Mouse (Mus musculus) liver, embryonic 11.5 days (tissue): Measurements from ENCODE around the gene Ece1. TPM values are rescaled to one million over a fixed set of nuclear protein-coding genes. Genes with fewer than 3 reads are reported as not detected.

Experiments used
- ATAC-seq: fragments of 200-750 bp; cut with Nextera tagmentation; replicated peaks from 2 replicates; pipeline ENCODE4 v1.8.0; 2017; ENCODE audit warnings: moderate number of reproducible peaks, mild to moderate bottlenecking, moderate TSS enrichment, moderate library complexity; ENCODE audit not compliant: low FRiP score
- DNase-seq: peaks from one replicate; pipeline ENCODE4 v3.0.0-alpha.2; 2017; ENCODE audit warnings: low spot score
- H3K27ac ChIP-seq: fragments of 300-500 bp; sonication (generic); 2 replicates; pipeline ENCODE4 v1.5.1; 2014; ENCODE audit warnings: mild to moderate bottlenecking, low read depth, low read length, control low read depth
- H3K27me3 ChIP-seq: fragments of 300-500 bp; sonication (generic); replicated peaks from 2 replicates; pipeline ENCODE4 v1.6.1; 2014; ENCODE audit warnings: low read length, mixed read lengths; ENCODE audit not compliant: control insufficient read depth, insufficient read depth
- H3K36me3 ChIP-seq: fragments of 300-500 bp; sonication (generic); 2 replicates; pipeline ENCODE4 v1.6.1; 2014; ENCODE audit warnings: mild to moderate bottlenecking, low read length, moderate library complexity, mixed read lengths; ENCODE audit not compliant: control insufficient read depth, insufficient read depth
- H3K4me1 ChIP-seq: fragments of 300-500 bp; sonication (generic); replicated peaks from 2 replicates; pipeline ENCODE4 v1.6.1; 2014; ENCODE audit warnings: low read length, mixed read lengths; ENCODE audit not compliant: control insufficient read depth, insufficient read depth
- H3K4me2 ChIP-seq: fragments of 300-500 bp; sonication (generic); 2 replicates; pipeline ENCODE4 v1.6.1; 2014; ENCODE audit warnings: mild to moderate bottlenecking, control low read depth, moderate library complexity
- H3K4me3 ChIP-seq: fragments of 300-500 bp; sonication (generic); 2 replicates; pipeline ENCODE4 v1.5.1; 2014; ENCODE audit warnings: low read depth, low read length, control low read depth
- H3K9ac ChIP-seq: fragments of 300-500 bp; sonication (generic); 2 replicates; pipeline ENCODE4 v1.6.1; 2014; ENCODE audit warnings: low read depth, low read length, control low read depth
- H3K9me3 ChIP-seq: fragments of 300-500 bp; sonication (generic); 2 replicates; pipeline ENCODE4 v1.6.1; 2016; ENCODE audit warnings: low read length, inconsistent platforms, mixed read lengths; ENCODE audit not compliant: control insufficient read depth
- WGBS: fragments of 180-500 bp; shearing (Covaris S2); extraction: QIAGEN DNeasy Blood & Tissue Kit; methylation state at CpG from one replicate; pipeline ENCODE4 v1.1.7; 2014; 5-methylcytosine and 5-hydroxymethylcytosine counted together
- polyA plus RNA-seq: library from polyadenylated mRNA; unstranded; fragments of >200 nt; fragmentation: Nextera tagmentation; extraction: Ambion mirVana; gene quantifications from 2 replicates; pipeline ENCODE4 v1.2.1, GENCODE M21; 2014

Ece1 gene
- polyA plus RNA-seq, 1 experiment from 2014 or later: 51.9 TPM

DNA sequence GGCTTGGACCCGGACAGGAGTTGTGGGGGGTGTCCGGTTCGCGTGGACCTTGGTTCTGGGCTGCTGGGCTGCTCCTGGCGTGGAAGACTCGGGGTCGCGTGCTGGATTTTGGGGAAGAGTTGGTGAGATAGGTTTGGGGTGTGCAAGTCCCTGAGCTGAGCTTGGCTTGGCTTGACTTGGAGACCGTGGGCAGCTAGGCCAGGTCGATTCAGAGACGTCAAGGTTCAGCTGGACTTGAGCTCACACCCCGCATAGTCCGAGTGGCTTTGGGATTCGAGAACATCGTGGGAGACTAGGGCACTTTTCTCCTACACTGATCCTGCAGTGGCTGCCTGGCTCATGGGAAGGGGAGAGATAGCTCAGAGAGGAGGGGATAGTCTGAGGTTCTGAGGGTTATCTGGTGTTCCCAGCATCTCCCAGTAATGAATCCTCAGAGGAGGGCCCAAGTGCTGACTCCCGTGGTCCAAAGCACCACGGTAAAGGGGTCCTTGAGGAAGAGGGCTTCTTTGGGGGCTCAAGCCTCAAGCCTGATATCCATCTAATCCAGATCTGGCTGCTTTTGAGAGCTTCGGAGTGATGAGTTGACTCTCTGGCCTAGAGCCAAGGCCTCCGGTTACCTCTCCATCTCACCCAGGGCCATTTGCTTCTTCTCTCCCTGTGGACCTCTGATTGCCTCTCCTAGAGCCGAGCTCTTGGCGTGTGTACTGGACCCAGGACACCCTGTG, 641 bp downstream of the Ece1 start:
- Histone ChIP-seq H3K9me3 (no peaks in the 10 kb centered on the region), H3K27me3 (peaks cover 34% of the 10 kb centered on the region)
- no peak for DNase-seq

DNA sequence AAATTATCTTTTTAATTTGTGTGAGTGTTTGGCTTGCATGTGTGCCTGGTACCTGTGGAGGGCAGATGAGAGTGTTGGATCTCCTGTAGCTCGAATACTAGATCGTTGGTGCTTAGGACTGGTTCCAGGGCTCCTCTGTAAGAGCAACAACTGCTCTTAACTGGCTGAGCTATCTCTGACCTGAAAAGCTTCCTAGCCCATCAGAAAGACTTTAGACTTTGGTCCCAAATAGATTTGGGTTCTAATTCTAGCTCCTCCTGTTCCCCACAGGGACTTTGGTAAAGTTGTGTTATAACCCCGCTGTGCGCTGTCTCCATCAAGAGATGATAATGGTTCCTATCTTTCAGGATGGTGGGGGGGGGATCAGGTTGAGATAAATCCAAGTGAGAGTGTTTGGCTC, 2.0 kb downstream of the Ece1 start:
- 72% methylated on average over 4 of the region's 4 CpGs for WGBS
- H3K4me2 ChIP-seq: peak overlapping the region; percentile 90

More for the DNA sequence above, 641 bp downstream of the Ece1 start:
- peaks cover 50% of the 10 kb centered on the region for H3K4me1 ChIP-seq
- H3K9ac ChIP-seq: peak overlapping the region; percentile 77
- WGBS: 19% methylated on average over 21 of the region's 21 CpGs
- peak overlapping the region; percentile 90 for H3K4me2 ChIP-seq
- ATAC-seq: peak; percentile 9
- no peaks in the 10 kb centered on the region for H3K36me3 ChIP-seq
- peak overlapping the region; percentile 58 for H3K27ac ChIP-seq
- H3K4me3 ChIP-seq: peak overlapping the region; percentile 77

DNA sequence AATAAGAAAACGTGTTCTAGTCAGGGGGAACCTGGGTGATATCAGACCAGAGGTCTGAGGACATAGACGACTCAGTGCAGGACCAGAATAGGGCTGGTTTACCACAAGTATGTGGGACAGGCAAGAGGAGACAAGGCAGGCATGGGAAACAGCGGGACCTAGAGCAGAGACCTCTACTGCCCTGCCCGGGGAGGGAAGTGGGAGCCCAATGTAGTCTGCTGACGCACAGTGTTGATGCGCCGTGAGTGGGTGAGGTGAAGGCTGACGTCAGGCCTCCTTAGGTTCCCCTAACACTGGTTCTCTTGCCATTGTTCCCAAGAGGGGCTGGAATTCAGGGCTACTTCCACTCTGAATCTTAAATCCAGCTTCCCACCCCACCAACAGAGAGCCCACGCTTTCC, 2.7 kb downstream of the Ece1 start:
- WGBS: 35% methylated on average over 9 of the region's 9 CpGs
- H3K4me1 ChIP-seq: peaks cover 57% of the 10 kb centered on the region

More for the DNA sequence above, 2.0 kb downstream of the Ece1 start:
- Histone ChIP-seq H3K4me3 (no peak overlapping the region), H3K9me3 (no peaks in the 10 kb centered on the region), H3K36me3 (no peaks in the 10 kb centered on the region), H3K27ac (no peak overlapping the region), H3K9ac (no peak overlapping the region), H3K4me1 (peaks cover 53% of the 10 kb centered on the region), H3K27me3 (peaks cover 34% of the 10 kb centered on the region)
- no peak for ATAC-seq
- DNase-seq: no peak

DNA sequence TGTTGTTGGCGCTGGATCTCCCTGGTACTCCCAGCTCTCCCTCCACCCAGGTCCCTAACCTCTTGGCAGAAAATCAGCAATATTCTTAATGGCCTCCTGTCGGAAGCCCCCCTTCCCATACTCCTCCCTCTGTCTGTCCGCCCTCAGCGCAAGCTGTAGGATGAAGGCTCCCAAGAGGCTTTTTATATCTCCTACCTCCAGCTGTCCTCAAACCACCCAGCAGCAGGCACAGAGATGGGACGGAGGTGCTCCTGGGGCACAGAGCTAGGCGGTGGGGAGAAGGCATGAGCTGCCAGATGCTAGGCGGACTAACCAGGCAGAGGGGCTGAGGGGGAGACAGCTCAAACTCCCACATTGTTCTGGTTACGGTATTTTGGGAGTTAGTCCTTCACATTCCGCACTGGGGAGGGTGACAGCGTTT, 3.2 kb downstream of the Ece1 start:
- WGBS: 54% methylated on average over 10 of the region's 10 CpGs
- H3K9ac ChIP-seq: no peak overlapping the region
- peaks cover 34% of the 10 kb centered on the region for H3K27me3 ChIP-seq
- peaks cover 60% of the 10 kb centered on the region for H3K4me1 ChIP-seq
- DNase-seq: no peak
- no peak for ATAC-seq
- H3K36me3 ChIP-seq: no peaks in the 10 kb centered on the region
- H3K9me3 ChIP-seq: no peaks in the 10 kb centered on the region
- no peak overlapping the region for H3K27ac ChIP-seq
- H3K4me2 ChIP-seq: peak overlapping the region; percentile 27
- H3K4me3 ChIP-seq: no peak overlapping the region

More for the DNA sequence above, 2.7 kb downstream of the Ece1 start:
- Histone ChIP-seq H3K4me2 (peak overlapping the region; percentile 39), H3K4me3 (no peak overlapping the region), H3K27me3 (peaks cover 34% of the 10 kb centered on the region), H3K27ac (no peak overlapping the region), H3K9me3 (no peaks in the 10 kb centered on the region), H3K9ac (no peak overlapping the region), H3K36me3 (no peaks in the 10 kb centered on the region)
- ATAC-seq: no peak
- DNase-seq: no peak

DNA sequence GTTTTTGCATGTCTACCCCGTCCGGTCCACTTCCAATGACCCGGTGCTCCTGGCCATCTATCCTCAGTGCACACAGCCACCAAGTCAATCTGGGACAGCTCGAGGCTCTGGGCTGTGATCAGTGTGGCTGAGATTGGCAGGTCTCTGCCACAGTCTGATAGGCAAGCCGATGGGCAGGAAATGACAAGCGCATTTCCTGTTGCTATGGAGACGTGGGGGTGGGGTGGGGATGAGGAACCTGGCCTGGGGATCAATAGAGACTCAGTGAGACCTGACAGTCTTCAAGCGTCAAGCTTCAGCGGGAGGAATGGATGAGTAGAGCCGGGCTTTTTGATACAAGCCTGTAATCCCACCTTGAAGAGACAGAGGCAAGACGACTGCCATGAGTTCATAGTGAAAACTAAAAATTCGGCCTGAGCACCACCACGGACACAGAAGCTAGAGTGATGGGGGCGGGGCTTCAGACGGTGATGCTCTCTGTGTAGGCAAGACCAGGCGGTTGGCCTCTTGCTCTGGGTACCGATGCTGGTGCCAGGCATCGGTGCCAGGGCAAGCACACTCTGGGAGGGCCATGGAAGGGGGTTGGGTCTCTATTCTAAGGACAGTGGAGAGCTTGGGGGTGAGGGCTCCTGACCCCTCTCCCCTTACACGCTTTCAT, 4.3 kb downstream of the Ece1 start:
- H3K36me3 ChIP-seq: no peaks in the 10 kb centered on the region
- H3K4me2 ChIP-seq: peak overlapping the region; percentile 1
- DNase-seq (no peak), ATAC-seq (no peak)
- peaks cover 64% of the 10 kb centered on the region for H3K4me1 ChIP-seq
- H3K4me3 ChIP-seq: no peak overlapping the region
- H3K27ac ChIP-seq: no peak overlapping the region
- H3K9me3 ChIP-seq: no peaks in the 10 kb centered on the region
- peaks cover 34% of the 10 kb centered on the region for H3K27me3 ChIP-seq
- no peak overlapping the region for H3K9ac ChIP-seq
- WGBS: 27% methylated on average over 19 of the region's 19 CpGs

DNA sequence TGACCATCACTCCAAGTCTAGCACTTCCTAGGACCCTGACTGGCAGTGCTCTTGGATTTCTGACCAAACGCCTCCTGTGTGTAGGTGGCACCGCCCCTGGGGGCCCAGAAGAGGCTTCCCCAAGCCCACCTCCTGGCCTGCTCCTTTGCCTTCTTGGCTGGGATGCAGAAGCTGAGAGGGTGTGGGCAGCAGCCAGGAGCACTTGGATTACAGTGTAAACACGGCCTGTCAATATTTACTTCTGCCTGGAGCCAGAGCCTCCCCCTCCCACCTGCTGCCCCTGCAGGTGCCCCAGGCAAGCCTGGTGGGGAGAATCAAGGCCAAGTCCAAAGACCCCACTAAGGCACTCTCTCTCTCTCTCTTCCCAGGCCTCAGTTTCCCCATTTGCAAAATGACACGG, 5.2 kb downstream of the Ece1 start:
- Histone ChIP-seq H3K9ac (no peak overlapping the region), H3K27me3 (peaks cover 33% of the 10 kb centered on the region), H3K4me1 (peaks cover 63% of the 10 kb centered on the region), H3K4me3 (no peak overlapping the region), H3K27ac (no peak overlapping the region), H3K36me3 (no peaks in the 10 kb centered on the region), H3K4me2 (peak overlapping the region; percentile 1; the same call in 1 of the 2 replicates), H3K9me3 (no peaks in the 10 kb centered on the region)
- 46% methylated on average over 4 of the region's 4 CpGs for WGBS
- DNase-seq (no peak), ATAC-seq (peak; percentile 16; the same call in 1 of the 2 replicates)

DNA sequence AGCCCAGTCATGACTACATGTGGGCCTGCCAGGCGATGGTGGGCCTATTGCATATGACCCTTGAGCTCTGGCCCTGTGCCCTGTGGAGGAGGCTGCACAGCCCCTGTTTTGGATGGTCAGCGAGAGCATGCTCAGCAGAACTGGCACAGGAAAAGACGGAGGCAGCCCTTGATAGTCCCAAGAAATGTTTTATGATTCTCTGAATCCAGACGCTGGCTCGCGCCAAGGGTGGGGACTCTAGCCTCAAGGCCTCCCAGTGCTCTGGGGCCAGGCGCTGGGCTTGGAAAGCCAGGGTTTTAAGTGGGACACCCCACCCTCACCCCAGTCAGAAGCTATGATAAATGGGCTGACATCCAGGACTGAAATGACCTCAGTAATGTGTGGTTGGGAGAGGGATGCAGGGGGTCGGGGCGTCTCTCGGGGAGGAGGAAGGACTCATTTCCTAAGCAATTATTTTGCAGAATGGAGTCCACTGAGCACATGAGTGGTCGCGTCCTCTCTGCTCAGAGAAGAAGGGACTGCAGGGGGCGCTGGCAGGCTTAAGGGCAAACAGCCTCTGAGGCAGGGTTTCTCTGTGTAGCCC, 5.7 kb downstream of the Ece1 start:
- no peak for DNase-seq
- peak; percentile 33; the same call in 1 of the 2 replicates for ATAC-seq
- no peaks in the 10 kb centered on the region for H3K36me3 ChIP-seq
- no peak overlapping the region for H3K4me3 ChIP-seq
- no peak overlapping the region; the same call in 1 of the 2 replicates for H3K27ac ChIP-seq
- no peak overlapping the region for H3K9ac ChIP-seq
- H3K27me3 ChIP-seq: peaks cover 29% of the 10 kb centered on the region
- 58% methylated on average over 13 of the region's 13 CpGs for WGBS
- peaks cover 60% of the 10 kb centered on the region for H3K4me1 ChIP-seq
- H3K9me3 ChIP-seq: no peaks in the 10 kb centered on the region
- peak overlapping the region; percentile 1; the same call in 1 of the 2 replicates for H3K4me2 ChIP-seq

DNA sequence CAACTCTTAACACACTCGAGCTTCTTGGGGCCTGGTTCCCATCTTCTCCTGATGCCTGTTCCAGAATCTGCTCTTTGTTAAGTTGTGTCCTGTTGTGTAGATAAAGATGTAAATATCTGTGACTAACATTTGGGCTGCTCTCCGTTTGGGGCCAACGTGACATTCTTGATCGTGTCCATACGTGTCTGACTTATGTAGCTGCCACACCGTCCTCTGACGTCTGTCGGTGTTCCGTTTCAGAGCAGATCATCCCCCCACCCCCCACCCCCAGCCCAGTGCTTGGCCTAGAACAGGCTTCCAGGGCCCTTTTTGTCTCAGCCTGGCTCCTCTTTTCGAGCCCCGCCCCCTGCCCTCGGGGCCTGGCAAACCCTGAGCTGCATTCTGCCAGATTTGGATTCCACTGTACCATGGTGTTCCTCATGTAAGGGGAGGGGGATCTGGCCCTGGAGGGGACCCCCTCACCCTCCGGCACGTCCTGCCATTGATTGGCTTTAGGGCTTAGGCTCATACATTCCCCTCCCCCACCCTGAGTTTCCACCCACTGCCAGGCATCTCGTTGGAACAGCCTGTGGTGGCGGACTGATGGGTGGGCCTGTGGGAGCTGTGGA, 7.7 kb downstream of the Ece1 start:
- no peak overlapping the region for H3K27ac ChIP-seq
- no peak overlapping the region for H3K4me2 ChIP-seq
- H3K4me1 ChIP-seq: peaks cover 54% of the 10 kb centered on the region
- H3K36me3 ChIP-seq: no peaks in the 10 kb centered on the region
- H3K9ac ChIP-seq: no peak overlapping the region
- no peaks in the 10 kb centered on the region for H3K9me3 ChIP-seq
- no peak for DNase-seq
- no peak overlapping the region for H3K4me3 ChIP-seq
- H3K27me3 ChIP-seq: peaks cover 12% of the 10 kb centered on the region
- ATAC-seq: no peak
- 42% methylated on average over 16 of the region's 16 CpGs for WGBS
